Mouse (Mus musculus) retina, adult 2 months (tissue): ENCODE measurements around the gene Abcb1a.

Source experiments
- DNase-seq: peaks from one replicate; pipeline ENCODE4 v3.0.0-alpha.2; 2012; ENCODE audit warnings: low read depth, low spot score

Abcb1a gene

GRCm38 (mm10) chr5:8659911-8660737 lies at the start of gene Abcb1a:
Gene Abcb1a, plus strand, starts transcription at chr5:8660077.
- DNase-seq: no peak

- DNase-seq: peak; percentile 20
These were observed 37.7 kb upstream of the Abcb1a start for GRCm38 (mm10) chr5:8622071-8622595.

- peak; percentile 81 for DNase-seq
These were observed 37.2 kb upstream of the Abcb1a start, which contains the start of gene Rundc3b for GRCm38 (mm10) chr5:8622596-8623231. Gene Rundc3b, minus strand, starts transcription at chr5:8622952.

GRCm38 (mm10) chr5:8632901-8633300 lies 27.0 kb upstream of the Abcb1a start:
- DNase-seq: no peak

GRCm38 (mm10) chr5:8634489-8634975 lies 25.3 kb upstream of the Abcb1a start:
- no peak for DNase-seq

GRCm38 (mm10) chr5:8648300-8648699 lies 11.6 kb upstream of the Abcb1a start:
- no peak for DNase-seq

GRCm38 (mm10) chr5:8648774-8649173 lies 11.1 kb upstream of the Abcb1a start:
- DNase-seq: no peak

- DNase-seq: no peak
These were observed 7.8 kb upstream of the Abcb1a start for GRCm38 (mm10) chr5:8652085-8652484.

GRCm38 (mm10) chr5:8660738-8661151 lies 868 bp downstream of the Abcb1a start:
- DNase-seq: no peak

- no peak for DNase-seq
These were observed 4.8 kb downstream of the Abcb1a start for GRCm38 (mm10) chr5:8664678-8665077.

GRCm38 (mm10) chr5:8667758-8668474 lies 8.0 kb downstream of the Abcb1a start:
- no peak for DNase-seq

GRCm38 (mm10) chr5:8669606-8670005 lies 9.7 kb downstream of the Abcb1a start:
- DNase-seq: no peak

GRCm38 (mm10) chr5:8675262-8675951 lies 15.5 kb downstream of the Abcb1a start:
- no peak for DNase-seq

GRCm38 (mm10) chr5:8675952-8676262 lies 16.0 kb downstream of the Abcb1a start:
- DNase-seq: no peak

GRCm38 (mm10) chr5:8681166-8681565 lies 21.3 kb downstream of the Abcb1a start:
- no peak for DNase-seq

GRCm38 (mm10) chr5:8683686-8684085 lies 23.8 kb downstream of the Abcb1a start:
- no peak for DNase-seq

GRCm38 (mm10) chr5:8686071-8686470 lies 26.2 kb downstream of the Abcb1a start:
- no peak for DNase-seq

GRCm38 (mm10) chr5:8687550-8687949 lies 27.7 kb downstream of the Abcb1a start:
- DNase-seq: no peak

- no peak for DNase-seq
These were observed 56.2 kb downstream of the Abcb1a start for GRCm38 (mm10) chr5:8716061-8716460.

GRCm38 (mm10) chr5:8719556-8719955 lies 59.7 kb downstream of the Abcb1a start:
- no peak for DNase-seq

GRCm38 (mm10) chr5:8722224-8722623 lies 62.3 kb downstream of the Abcb1a start:
- no peak for DNase-seq
